Mouse (Mus musculus): ENCODE data around the gene Apba1. TPM values are rescaled to one million over a fixed set of nuclear protein-coding genes. Genes with fewer than 3 reads are reported as not detected.

Apba1 gene
- polyA plus RNA-seq, 1 experiment from 2014 or later: 3.5 TPM

DNA sequence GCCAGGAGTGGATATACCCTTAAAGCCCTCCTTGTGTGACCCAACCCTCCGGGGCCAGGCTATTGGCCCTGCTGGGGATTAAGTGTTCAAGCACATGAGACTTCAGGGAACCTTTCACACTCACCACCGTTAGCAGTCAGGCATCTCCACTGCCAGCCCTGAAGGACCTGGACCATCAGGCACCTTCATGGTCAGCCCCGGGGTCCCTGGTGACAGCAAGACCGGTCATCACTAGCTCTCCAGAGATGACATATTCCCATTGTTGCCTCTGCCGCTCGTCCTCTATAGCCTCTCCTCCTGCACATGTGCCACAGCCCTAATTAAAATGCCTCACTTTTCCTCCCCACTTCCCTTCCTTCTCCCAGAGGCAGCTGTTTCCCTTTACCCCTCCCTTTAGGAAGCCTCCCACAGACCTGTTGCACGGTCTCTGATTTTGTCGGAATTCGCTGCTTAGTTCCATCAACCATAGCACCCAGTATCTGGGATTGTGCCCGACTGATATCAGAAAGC, 205.8 kb downstream of the Apba1 start:
- 65% methylated on average over 10 of the region's 10 CpGs for WGBS

DNA sequence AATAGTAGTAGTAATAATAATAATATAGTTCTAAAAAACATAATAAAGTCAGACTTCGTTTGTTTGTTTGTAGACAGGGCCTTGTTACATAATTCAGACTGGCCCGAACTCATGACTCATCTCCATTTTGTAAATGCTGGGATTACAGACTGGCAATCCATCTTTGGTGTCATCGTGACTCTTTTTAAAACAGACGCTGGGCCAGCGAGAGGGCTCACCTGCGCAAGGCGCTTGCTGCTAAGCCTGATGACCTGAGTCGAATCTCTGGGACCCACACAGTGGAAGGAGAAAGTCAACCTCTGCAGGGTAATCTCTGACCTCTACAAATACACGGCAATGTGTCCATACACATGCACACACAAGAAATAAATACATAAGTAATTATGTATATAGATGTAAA, 207.7 kb downstream of the Apba1 start:
- 93% methylated on average over 9 of the region's 9 CpGs for WGBS
- Histone ChIP-seq H3K9ac (replicated peaks) (no peak overlapping the region), H3K4me3 (no peak overlapping the region), H3K4me2 (replicated peaks) (no peak overlapping the region), H3K27me3 (0 out of 2 replicates have a peak, but pooled peaks cover 8% of the 10 kb centered on the region), H3K27ac (replicated peaks) (no peak overlapping the region), H3K9me3 (no peaks in the 10 kb centered on the region), H3K36me3 (no peaks in the 10 kb centered on the region), H3K4me1 (no peaks in the 10 kb centered on the region)
- no peak for ATAC-seq (ENCODE audit: low FRiP score, low read depth)

More for the DNA sequence above, 205.8 kb downstream of the Apba1 start:
- H3K4me2 ChIP-seq (replicated peaks): no peak overlapping the region
- H3K27ac ChIP-seq (replicated peaks): no peak overlapping the region
- no peaks in the 10 kb centered on the region for H3K9me3 ChIP-seq
- no peaks in the 10 kb centered on the region for H3K36me3 ChIP-seq
- H3K4me3 ChIP-seq: no peak overlapping the region
- 0 out of 2 replicates have a peak, but pooled peaks cover 12% of the 10 kb centered on the region for H3K27me3 ChIP-seq
- H3K4me1 ChIP-seq: peaks cover 18% of the 10 kb centered on the region
- no peak overlapping the region for H3K9ac ChIP-seq (replicated peaks)
- no peak for ATAC-seq (ENCODE audit: low FRiP score, low read depth)

DNA sequence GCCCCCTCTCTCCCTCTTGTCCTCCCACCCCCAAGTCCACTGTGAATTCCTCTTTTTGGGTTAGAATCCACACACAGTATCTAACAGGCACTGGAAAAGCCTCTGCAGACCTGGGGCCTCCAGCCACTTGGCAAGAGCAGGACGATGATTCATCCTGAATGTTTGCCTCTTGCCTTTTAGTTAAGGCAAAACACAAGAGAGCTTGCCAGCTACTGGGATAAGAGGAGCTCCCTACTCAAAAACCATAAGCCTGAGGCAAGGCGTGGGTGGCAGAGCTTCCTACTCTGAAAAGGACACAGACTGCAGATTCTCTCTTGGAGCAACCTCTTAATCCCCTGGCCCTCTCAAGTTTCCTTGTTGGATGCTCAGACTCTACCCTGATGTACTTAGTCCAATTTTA, 208.5 kb downstream of the Apba1 start:
- 60% methylated on average over 2 of the region's 2 CpGs for WGBS
- Histone ChIP-seq H3K9me3 (no peaks in the 10 kb centered on the region), H3K4me2 (replicated peaks) (no peak overlapping the region), H3K36me3 (no peaks in the 10 kb centered on the region), H3K27ac (replicated peaks) (no peak overlapping the region), H3K4me1 (no peaks in the 10 kb centered on the region), H3K4me3 (no peak overlapping the region), H3K27me3 (0 out of 2 replicates have a peak, but pooled peaks cover 4% of the 10 kb centered on the region), H3K9ac (replicated peaks) (no peak overlapping the region)
- no peak for ATAC-seq (ENCODE audit: low FRiP score, low read depth)

DNA sequence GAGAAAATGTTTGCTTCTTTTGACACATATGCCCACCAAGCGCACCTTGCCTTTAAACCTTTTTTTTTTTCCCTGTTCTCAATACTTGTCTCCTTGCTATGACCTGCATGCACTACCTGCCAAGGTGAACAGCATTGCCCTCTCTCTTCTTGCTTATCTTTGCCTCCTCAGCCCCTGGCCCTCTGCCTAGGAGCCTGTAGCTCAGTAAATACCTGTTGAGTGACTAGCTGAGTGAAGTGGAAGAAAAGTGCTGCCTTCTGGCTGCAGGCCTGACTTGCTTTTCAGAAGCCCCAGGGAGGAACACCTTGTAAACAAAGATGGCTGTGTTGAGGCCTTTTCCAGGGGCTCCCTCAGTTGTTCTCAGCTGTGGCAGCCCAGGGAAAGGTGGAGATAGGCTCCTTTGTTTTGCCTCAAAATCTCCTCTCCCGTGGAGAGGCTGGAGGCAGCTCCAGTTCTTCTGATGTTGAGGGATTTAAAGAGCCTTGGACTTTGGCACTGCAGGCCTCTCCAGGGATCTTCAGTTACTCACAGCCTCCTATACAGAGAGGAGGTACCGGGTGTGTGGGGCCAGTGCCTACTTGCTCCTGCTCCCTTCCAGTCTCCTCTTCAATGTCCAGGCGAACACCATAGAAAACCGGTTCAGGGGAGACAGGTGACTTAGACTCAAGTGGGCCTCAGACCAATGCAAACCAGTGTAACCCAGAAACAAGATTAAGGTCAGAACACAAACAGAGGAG, 209.6 kb downstream of the Apba1 start:
- no peak for ATAC-seq (ENCODE audit: low FRiP score, low read depth)
- H3K27ac ChIP-seq (replicated peaks): no peak overlapping the region
- H3K9me3 ChIP-seq: no peaks in the 10 kb centered on the region
- no peak overlapping the region for H3K4me2 ChIP-seq (replicated peaks)
- 45% methylated on average over 5 of the region's 5 CpGs for WGBS
- no peak overlapping the region for H3K4me3 ChIP-seq
- H3K9ac ChIP-seq (replicated peaks): no peak overlapping the region
- no peaks in the 10 kb centered on the region for H3K4me1 ChIP-seq
- H3K36me3 ChIP-seq: no peaks in the 10 kb centered on the region
- H3K27me3 ChIP-seq: 0 out of 2 replicates have a peak, but pooled peaks cover 3% of the 10 kb centered on the region

DNA sequence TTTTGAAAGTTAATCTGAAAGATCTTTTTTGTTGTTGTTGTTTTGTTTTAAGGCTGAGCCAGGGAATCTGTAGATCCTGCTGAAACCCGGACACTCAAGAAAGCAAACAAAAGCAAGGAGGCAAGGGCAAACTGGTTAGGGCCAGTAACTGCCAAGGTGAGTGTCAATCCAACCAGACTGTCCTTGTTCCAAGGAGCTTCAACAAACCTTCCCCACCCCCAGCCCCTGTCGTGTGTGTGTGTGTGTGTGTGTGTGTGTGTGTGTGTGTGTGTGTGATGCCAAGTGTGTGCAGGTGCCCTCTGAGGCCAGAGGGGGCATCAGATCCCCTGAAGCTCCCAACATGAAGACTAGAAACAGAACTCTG, 210.2 kb downstream of the Apba1 start:
- H3K27me3 ChIP-seq: 0 out of 2 replicates have a peak, but pooled peaks cover under 1% of the 10 kb centered on the region
- no peaks in the 10 kb centered on the region for H3K9me3 ChIP-seq
- no peak overlapping the region for H3K9ac ChIP-seq (replicated peaks)
- no peak overlapping the region for H3K27ac ChIP-seq (replicated peaks)
- no peaks in the 10 kb centered on the region for H3K36me3 ChIP-seq
- whole genome bisulfite sequencing: 77% methylated on average over 2 of the region's 2 CpGs
- no peak for ATAC-seq (ENCODE audit: low FRiP score, low read depth)
- no peak overlapping the region for H3K4me2 ChIP-seq (replicated peaks)
- H3K4me3 ChIP-seq: no peak overlapping the region
- H3K4me1 ChIP-seq: no peaks in the 10 kb centered on the region

DNA sequence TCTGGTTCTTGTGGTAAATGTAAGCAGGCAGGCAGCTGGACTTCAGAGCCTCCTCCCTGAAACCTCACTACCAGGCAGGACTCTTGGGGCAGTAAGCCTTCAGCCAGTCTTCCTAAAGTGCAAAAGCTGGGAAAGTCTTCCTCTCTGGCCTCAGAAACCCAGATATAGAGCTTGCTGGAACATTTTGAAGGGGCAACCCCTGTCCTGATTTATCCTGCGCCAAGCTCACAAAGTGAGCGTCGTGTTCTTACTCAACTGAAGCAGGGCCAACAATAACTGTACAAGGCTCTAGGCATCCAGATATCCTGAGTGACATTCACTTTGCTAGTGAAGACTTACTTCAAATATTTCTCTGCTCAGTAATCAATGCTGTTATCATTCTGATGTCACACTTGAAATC, 211.7 kb downstream of the Apba1 start:
- H3K36me3 ChIP-seq: peaks cover 7% of the 10 kb centered on the region; the same call in 1 of the 2 replicates
- H3K4me1 ChIP-seq: no peaks in the 10 kb centered on the region
- no peaks in the 10 kb centered on the region for H3K27me3 ChIP-seq
- H3K4me2 ChIP-seq (replicated peaks): no peak overlapping the region
- ATAC-seq (ENCODE audit: low FRiP score, low read depth): no peak
- no peak overlapping the region for H3K4me3 ChIP-seq
- WGBS: 89% methylated on average over 3 of the region's 3 CpGs
- no peaks in the 10 kb centered on the region for H3K9me3 ChIP-seq
- no peak overlapping the region for H3K9ac ChIP-seq (replicated peaks)
- H3K27ac ChIP-seq (replicated peaks): no peak overlapping the region

DNA sequence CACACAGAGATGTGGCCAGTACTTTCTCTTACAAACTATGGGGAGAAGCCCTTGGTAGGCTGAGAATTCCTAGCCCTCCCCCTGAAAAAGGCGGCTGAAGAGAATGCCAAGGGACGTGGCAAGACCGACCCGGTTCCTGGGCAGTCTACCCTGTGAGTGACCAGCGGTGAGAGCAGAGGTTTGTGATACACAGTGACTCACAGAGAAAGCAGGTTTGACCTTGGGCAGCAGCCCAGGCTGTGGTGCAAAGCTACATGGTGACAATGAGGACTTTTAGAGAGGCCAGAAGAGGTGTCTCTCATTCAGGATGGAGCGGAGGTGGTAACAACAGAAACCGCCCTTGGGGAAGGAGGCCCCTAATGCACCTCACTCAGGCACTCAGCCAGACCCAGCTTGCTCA, 212.7 kb downstream of the Apba1 start:
- 97% methylated on average over 7 of the region's 7 CpGs for WGBS
- Histone ChIP-seq H3K4me2 (replicated peaks) (no peak overlapping the region), H3K27ac (replicated peaks) (no peak overlapping the region)

DNA sequence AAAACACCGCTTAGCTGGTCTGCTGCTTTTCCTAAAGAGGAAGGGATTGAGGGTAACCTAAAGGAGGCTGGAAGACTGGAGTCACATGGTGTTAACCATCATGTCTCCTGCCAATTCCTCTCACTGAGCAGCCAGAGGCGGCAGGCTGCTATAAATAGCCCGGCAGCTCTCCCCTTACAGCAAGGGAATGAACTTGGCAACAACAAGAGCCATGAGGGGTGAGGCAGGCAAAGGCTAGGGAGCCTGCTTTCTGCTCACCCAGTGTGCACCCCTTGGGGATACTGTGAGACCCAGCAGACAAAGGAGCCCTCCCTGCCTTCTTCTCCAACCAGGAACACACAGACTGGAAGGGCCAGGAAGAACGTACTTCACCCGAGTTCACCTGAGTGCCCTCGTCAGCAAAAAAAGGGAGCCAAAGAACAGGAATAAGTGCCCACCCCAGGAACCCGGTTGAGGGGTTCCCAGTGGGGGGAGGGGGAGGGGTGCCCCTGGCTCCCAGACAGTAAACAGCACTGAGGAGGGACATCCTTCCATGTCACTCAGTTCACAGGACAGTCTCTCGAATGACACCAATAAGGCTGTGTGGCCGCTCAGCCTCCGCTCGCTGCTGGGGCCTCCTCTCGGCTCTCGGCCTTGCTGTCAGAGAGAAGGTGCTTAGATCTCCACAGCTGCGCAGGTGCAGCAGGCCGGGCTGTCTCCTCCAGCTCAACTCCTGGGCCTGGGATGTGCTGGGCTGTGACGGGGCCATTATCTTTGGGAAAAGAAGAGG, 214.4 kb downstream of the Apba1 start:
- WGBS: 67% methylated on average over 16 of the region's 16 CpGs
- ATAC-seq (ENCODE audit: low FRiP score, low read depth): no peak
- peaks cover 12% of the 10 kb centered on the region; the same call in 1 of the 2 replicates for H3K36me3 ChIP-seq
- no peak overlapping the region for H3K27ac ChIP-seq (replicated peaks)
- H3K9me3 ChIP-seq: no peaks in the 10 kb centered on the region
- H3K4me3 ChIP-seq: no peak overlapping the region
- no peaks in the 10 kb centered on the region for H3K4me1 ChIP-seq
- no peak overlapping the region for H3K9ac ChIP-seq (replicated peaks)
- H3K27me3 ChIP-seq: no peaks in the 10 kb centered on the region
- H3K4me2 ChIP-seq (replicated peaks): no peak overlapping the region

More for the DNA sequence above, 212.7 kb downstream of the Apba1 start:
- Histone ChIP-seq H3K4me1 (no peaks in the 10 kb centered on the region), H3K27me3 (no peaks in the 10 kb centered on the region), H3K4me3 (no peak overlapping the region), H3K9ac (replicated peaks) (no peak overlapping the region), H3K9me3 (no peaks in the 10 kb centered on the region), H3K36me3 (peaks cover 12% of the 10 kb centered on the region; the same call in 1 of the 2 replicates)
- no peak for ATAC-seq (ENCODE audit: low FRiP score, low read depth)

DNA sequence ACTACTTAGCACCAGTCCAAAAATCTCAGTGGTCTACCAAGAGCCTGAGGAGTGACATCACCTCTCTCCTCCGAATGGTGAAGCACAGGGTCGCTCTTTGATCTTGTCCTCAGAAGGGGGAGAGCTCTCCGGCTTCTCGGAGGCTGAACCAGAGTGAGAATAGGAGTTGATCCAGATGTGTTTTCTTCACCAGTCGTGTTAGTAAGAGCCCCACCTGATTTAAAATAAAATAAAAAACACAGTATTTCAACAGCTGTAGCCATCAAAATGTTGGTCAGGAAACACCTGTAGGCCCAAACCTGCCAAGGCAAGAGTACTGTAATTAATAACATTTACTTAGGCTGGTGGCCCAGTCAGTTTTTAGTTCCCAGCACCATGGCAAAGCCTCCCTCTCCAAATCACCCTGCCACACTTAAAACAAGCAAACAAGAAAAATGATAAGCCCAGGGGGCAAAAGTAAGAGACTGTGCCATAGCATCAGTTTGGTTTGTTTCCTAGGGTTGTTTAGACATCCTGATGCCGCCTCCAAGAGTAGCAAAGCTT, 219.3 kb downstream of the Apba1 start:
- Histone ChIP-seq H3K4me1 (no peaks in the 10 kb centered on the region), H3K27me3 (no peaks in the 10 kb centered on the region), H3K9me3 (no peaks in the 10 kb centered on the region), H3K27ac (replicated peaks) (no peak overlapping the region), H3K9ac (replicated peaks) (no peak overlapping the region), H3K4me2 (replicated peaks) (no peak overlapping the region), H3K4me3 (no peak overlapping the region), H3K36me3 (peaks cover 12% of the 10 kb centered on the region; the same call in 1 of the 2 replicates)
- no peak for ATAC-seq (ENCODE audit: low FRiP score, low read depth)
- WGBS: 70% methylated on average over 6 of the region's 6 CpGs

DNA sequence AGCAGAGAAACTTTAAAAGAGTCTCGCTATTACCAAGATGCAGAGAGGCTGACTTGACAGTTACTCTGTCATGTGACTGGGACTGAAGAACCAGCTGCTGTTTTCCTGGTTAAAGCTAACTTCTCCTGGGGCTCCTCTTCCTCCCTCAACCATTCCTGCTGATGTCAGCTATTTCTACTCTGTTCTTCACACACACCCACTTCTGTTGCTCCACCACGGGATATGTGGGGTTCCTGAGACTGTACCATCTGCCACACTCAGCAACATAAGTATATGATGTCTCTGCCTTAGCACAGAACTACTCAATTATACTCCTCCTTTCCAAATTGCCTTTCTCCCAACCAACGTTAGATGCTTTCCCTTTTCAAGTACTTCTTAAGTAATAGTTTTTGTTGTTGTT, 221.9 kb downstream of the Apba1 start:
- ATAC-seq (ENCODE audit: low FRiP score, low read depth): no peak
- Histone ChIP-seq H3K27me3 (no peaks in the 10 kb centered on the region), H3K9ac (replicated peaks) (no peak overlapping the region), H3K4me3 (no peak overlapping the region), H3K36me3 (peaks cover 3% of the 10 kb centered on the region; the same call in 1 of the 2 replicates), H3K9me3 (no peaks in the 10 kb centered on the region), H3K27ac (replicated peaks) (no peak overlapping the region), H3K4me1 (no peaks in the 10 kb centered on the region), H3K4me2 (replicated peaks) (no peak overlapping the region)
- 74% methylated on average over 3 of the region's 3 CpGs for WGBS

DNA sequence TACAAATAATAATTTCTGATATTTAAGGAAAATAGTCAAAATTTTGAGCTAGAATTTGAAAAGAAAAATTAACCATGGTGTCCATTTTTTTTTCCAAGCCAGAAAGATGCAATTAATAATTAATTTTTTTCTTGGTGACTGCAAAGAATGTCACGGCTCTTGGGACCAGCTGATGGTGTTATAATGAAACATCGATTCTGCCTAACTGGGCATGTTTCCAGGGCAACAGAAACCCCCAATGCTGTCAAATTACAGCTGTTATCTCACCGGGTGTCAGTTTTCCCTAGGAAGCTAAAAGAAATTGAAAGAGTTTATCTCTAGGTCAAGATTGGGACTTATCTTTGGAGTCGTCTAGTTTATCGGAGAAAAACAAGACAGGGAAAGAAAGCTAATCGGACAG, 225.5 kb downstream of the Apba1 start:
- H3K9me3 ChIP-seq: no peaks in the 10 kb centered on the region
- no peak overlapping the region for H3K4me2 ChIP-seq (replicated peaks)
- no peaks in the 10 kb centered on the region for H3K36me3 ChIP-seq
- no peak for ATAC-seq (ENCODE audit: low FRiP score, low read depth)
- 65% methylated on average over 6 of the region's 6 CpGs for WGBS
- H3K27me3 ChIP-seq: no peaks in the 10 kb centered on the region
- no peak overlapping the region for H3K4me3 ChIP-seq
- no peak overlapping the region for H3K27ac ChIP-seq (replicated peaks)
- H3K9ac ChIP-seq (replicated peaks): no peak overlapping the region
- H3K4me1 ChIP-seq: no peaks in the 10 kb centered on the region

DNA sequence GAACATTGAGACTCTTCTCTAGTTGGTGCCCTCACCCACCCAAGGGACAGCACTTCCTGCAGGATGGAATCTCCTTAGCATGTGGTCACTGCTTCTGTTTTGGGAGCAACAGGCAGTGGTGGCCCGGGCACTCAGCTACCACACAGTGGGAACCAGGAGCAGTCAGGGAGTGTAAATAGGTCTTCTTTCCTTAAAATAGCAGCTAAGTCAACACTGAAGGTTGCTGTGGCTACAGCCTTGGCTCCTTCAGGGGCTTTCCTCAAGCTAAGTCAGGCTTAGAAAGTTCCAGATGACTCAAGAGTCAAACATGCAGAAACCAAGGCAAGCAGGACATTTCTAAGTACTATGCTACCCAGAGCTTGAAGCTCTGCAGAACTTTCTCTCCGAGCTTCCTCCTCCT, 228.6 kb downstream of the Apba1 start:
- no peaks in the 10 kb centered on the region for H3K27me3 ChIP-seq
- no peak overlapping the region for H3K4me3 ChIP-seq
- 76% methylated on average over 2 of the region's 2 CpGs for WGBS
- H3K36me3 ChIP-seq: no peaks in the 10 kb centered on the region
- no peak overlapping the region for H3K9ac ChIP-seq (replicated peaks)
- no peak overlapping the region for H3K4me2 ChIP-seq (replicated peaks)
- no peaks in the 10 kb centered on the region for H3K9me3 ChIP-seq
- H3K27ac ChIP-seq (replicated peaks): no peak overlapping the region
- ATAC-seq (ENCODE audit: low FRiP score, low read depth): no peak
- no peaks in the 10 kb centered on the region for H3K4me1 ChIP-seq
